Mouse (Mus musculus) kidney, adult 2 months (tissue): ENCODE measurements around the gene Lhfp.

Source experiments
- CTCF ChIP-seq: fragments of 200-500 bp; conservative IDR thresholded peaks from 2 replicates; pipeline ENCODE4 v1.5.1; 2011; ENCODE audit warnings: low read depth, mild to moderate bottlenecking, control low read depth, low read length, moderate library complexity, mixed read lengths; ENCODE audit not compliant: insufficient read depth, insufficient read length
- POLR2A ChIP-seq: fragments of 200-500 bp; IDR thresholded peaks from one replicate; pipeline ENCODE4 v1.6.1; 2011; ENCODE audit warnings: low read depth, low read length, control low read depth

- TF ChIP-seq POLR2A = no peak
- TF ChIP-seq CTCF = no peak
Observed at GRCm38 (mm10) chr3:53165281-53165680, 124.0 kb downstream of the Lhfp start.
